Mouse (Mus musculus) retina, embryonic 14.5 days (tissue): ENCODE measurements around the gene Rpsa.
"Not testable (repeated sequence)": the region's sequence is repeated elsewhere in the genome, so short reads cannot be mapped to it uniquely, and the experiment has no call there.

Experiments
- DNase-seq: peaks from one replicate; pipeline ENCODE4 v3.0.0-alpha.2; 2015; ENCODE audit warnings: low spot score

Gene Rpsa

GRCm38 (mm10) chr9:120127538-120128251 is at the start of gene Rpsa:
Gene Rpsa (plus strand): TSS chr9:120127689.
- peak; percentile 100 for DNase-seq

GRCm38 (mm10) chr9:120078241-120078640 is 49.2 kb upstream of the Rpsa start:
- DNase-seq: no peak

GRCm38 (mm10) chr9:120079901-120080300 is 47.6 kb upstream of the Rpsa start:
- no peak for DNase-seq

- DNase-seq: no peak
Observed at GRCm38 (mm10) chr9:120080546-120081108, 46.9 kb upstream of the Rpsa start.

GRCm38 (mm10) chr9:120081247-120081646 is 46.2 kb upstream of the Rpsa start:
- no peak for DNase-seq

- no peak for DNase-seq
Observed at GRCm38 (mm10) chr9:120081967-120082366, 45.5 kb upstream of the Rpsa start.

- no peak for DNase-seq
Observed at GRCm38 (mm10) chr9:120082691-120083090, 44.8 kb upstream of the Rpsa start.

GRCm38 (mm10) chr9:120083158-120083894 is 44.2 kb upstream of the Rpsa start:
- no peak for DNase-seq

GRCm38 (mm10) chr9:120084406-120084805 is 43.1 kb upstream of the Rpsa start:
- no peak for DNase-seq

- no peak for DNase-seq
Observed at GRCm38 (mm10) chr9:120089125-120089524, 38.4 kb upstream of the Rpsa start.

GRCm38 (mm10) chr9:120091086-120091485 is 36.4 kb upstream of the Rpsa start:
- no peak for DNase-seq

- DNase-seq: no peak
Observed at GRCm38 (mm10) chr9:120091696-120092238, 35.7 kb upstream of the Rpsa start, which contains the start of gene Ccr8. Gene Ccr8 (plus strand): TSS chr9:120092114.

GRCm38 (mm10) chr9:120093701-120094100 is 33.8 kb upstream of the Rpsa start:
- no peak for DNase-seq

GRCm38 (mm10) chr9:120095886-120096285 is 31.6 kb upstream of the Rpsa start:
- DNase-seq: no peak

- DNase-seq: peak; percentile 90
Observed at GRCm38 (mm10) chr9:120098682-120099081, 28.8 kb upstream of the Rpsa start.

- no peak for DNase-seq
Observed at GRCm38 (mm10) chr9:120099304-120099703, 28.2 kb upstream of the Rpsa start.

GRCm38 (mm10) chr9:120101165-120101564 is 26.3 kb upstream of the Rpsa start:
- DNase-seq: no peak

- not testable (repeated sequence) for DNase-seq
Observed at GRCm38 (mm10) chr9:120108953-120109352, 18.5 kb upstream of the Rpsa start.

GRCm38 (mm10) chr9:120110211-120111018 is 17.1 kb upstream of the Rpsa start, which contains the start of gene Slc25a38:
Gene Slc25a38 (plus strand): TSS chr9:120110374.
- DNase-seq: peak; percentile 96

GRCm38 (mm10) chr9:120111156-120111945 is 16.1 kb upstream of the Rpsa start:
- DNase-seq: no peak

- no peak for DNase-seq
Observed at GRCm38 (mm10) chr9:120112472-120112871, 15.0 kb upstream of the Rpsa start.
